Mouse (Mus musculus) kidney, adult 2 months (tissue): ENCODE measurements around the gene Fam213a.

Source experiments
- CTCF ChIP-seq: fragments of 200-500 bp; conservative IDR thresholded peaks from 2 replicates; pipeline ENCODE4 v1.5.1; 2011; ENCODE audit warnings: low read depth, mild to moderate bottlenecking, control low read depth, low read length, moderate library complexity, mixed read lengths; ENCODE audit not compliant: insufficient read depth, insufficient read length
- POLR2A ChIP-seq: fragments of 200-500 bp; IDR thresholded peaks from one replicate; pipeline ENCODE4 v1.6.1; 2011; ENCODE audit warnings: low read depth, low read length, control low read depth

GRCm38 (mm10) chr14:41047402-41047801 is 33.8 kb upstream of the Fam213a start:
- no peak for TF ChIP-seq CTCF
- no peak for TF ChIP-seq POLR2A
